Mouse (Mus musculus) neural tube, embryonic 13.5 days (tissue): ENCODE measurements around the gene Hk2. TPM values are rescaled to one million over a fixed set of nuclear protein-coding genes. Genes with fewer than 3 reads are reported as not detected.

Experiments
- ATAC-seq: fragments of 200-750 bp; cut with Nextera tagmentation; 2 replicates; pipeline ENCODE4 v1.8.0; 2017; ENCODE audit warnings: low read depth, mild to moderate bottlenecking, moderate TSS enrichment, moderate library complexity
- H3K27ac ChIP-seq: fragments of 300-500 bp; sonication (generic); replicated peaks from 2 replicates; pipeline ENCODE4 v1.5.1; 2015; ENCODE audit warnings: moderate library complexity, mild to moderate bottlenecking, inconsistent platforms
- H3K27me3 ChIP-seq: fragments of 300-500 bp; sonication (generic); 2 replicates; pipeline ENCODE4 v1.6.1; 2015; ENCODE audit warnings: mild to moderate bottlenecking, inconsistent platforms
- H3K36me3 ChIP-seq: fragments of 300-500 bp; sonication (generic); 2 replicates; pipeline ENCODE4 v1.6.1; 2015; ENCODE audit warnings: mild to moderate bottlenecking, inconsistent platforms
- H3K4me1 ChIP-seq: fragments of 300-500 bp; sonication (generic); replicated peaks from 2 replicates; pipeline ENCODE4 v1.6.1; 2015; ENCODE audit warnings: inconsistent platforms
- H3K4me2 ChIP-seq: fragments of 300-500 bp; sonication (generic); 2 replicates; pipeline ENCODE4 v1.6.1; 2015; ENCODE audit warnings: inconsistent platforms, mild to moderate bottlenecking, moderate library complexity
- H3K4me3 ChIP-seq: fragments of 300-500 bp; sonication (generic); 2 replicates; pipeline ENCODE4 v1.5.1; 2015; ENCODE audit warnings: mild to moderate bottlenecking, inconsistent platforms
- H3K9ac ChIP-seq: fragments of 300-500 bp; sonication (generic); 2 replicates; pipeline ENCODE4 v1.6.1; 2015; ENCODE audit warnings: moderate library complexity, mild to moderate bottlenecking, inconsistent platforms
- H3K9me3 ChIP-seq: fragments of 300-500 bp; sonication (generic); 2 replicates; pipeline ENCODE4 v1.6.1; 2016; ENCODE audit warnings: inconsistent platforms
- WGBS: fragments of 180-500 bp; shearing (Covaris S2); methylation state at CpG from one replicate; pipeline ENCODE4 v1.1.7; 2015; 5-methylcytosine and 5-hydroxymethylcytosine counted together
- polyA plus RNA-seq: library from polyadenylated mRNA; unstranded; fragments of >200 nt; fragmentation: Nextera tagmentation; extraction: Ambion mirVana; gene quantifications from 2 replicates; pipeline ENCODE4 v1.2.1, GENCODE M21; 2015

The Hk2 gene
- polyA plus RNA-seq, 1 experiment from 2014 or later: 3.6 TPM

DNA sequence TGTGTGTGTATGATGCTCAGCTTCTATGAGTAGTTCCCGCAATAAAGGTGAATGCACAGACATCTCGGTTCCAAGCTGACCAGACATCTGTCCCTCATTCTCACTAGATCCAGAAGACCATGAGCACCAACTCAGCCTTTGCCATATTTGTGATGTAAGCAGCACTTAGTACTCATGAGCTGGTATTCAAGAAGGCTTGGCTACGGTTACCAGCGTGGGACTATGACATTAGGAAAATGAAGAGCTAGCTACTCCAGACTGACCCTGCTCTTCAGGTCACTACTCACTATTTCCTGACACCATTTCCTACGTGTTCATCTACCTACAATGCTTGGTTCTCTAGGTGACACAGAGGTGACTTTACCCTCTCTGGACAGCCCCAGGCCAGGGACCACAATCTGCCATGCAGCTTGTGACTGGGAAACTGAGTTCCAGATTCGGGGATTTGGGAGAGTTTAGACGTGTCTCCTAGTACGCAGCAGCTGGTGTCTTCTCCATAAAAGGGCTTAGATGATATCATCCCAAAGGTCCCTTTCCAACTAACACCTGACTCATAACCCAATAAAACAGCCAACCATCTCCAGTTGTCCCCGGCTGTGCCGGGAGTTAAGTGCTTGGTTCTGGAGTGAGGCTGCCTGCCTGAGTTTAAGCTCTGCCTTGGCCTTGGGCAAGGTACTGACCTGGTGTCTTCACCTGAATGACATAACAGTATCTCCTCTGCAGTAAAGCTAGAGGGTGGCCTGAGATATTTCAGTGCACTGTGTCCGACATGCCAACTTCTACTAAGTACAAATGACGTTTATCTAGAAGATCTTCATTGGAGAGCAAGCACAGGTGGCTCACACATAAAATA is 6.3 kb downstream of the Hk2 start:
- Histone ChIP-seq H3K36me3 (no peaks in the 10 kb centered on the region), H3K4me2 (no peak overlapping the region), H3K9me3 (no peaks in the 10 kb centered on the region), H3K4me3 (no peak overlapping the region), H3K27me3 (peaks cover 14% of the 10 kb centered on the region), H3K9ac (no peak overlapping the region), H3K27ac (no peak overlapping the region), H3K4me1 (peaks cover 17% of the 10 kb centered on the region)
- 90% methylated on average over 12 of the region's 12 CpGs for WGBS
- no peak for ATAC-seq

DNA sequence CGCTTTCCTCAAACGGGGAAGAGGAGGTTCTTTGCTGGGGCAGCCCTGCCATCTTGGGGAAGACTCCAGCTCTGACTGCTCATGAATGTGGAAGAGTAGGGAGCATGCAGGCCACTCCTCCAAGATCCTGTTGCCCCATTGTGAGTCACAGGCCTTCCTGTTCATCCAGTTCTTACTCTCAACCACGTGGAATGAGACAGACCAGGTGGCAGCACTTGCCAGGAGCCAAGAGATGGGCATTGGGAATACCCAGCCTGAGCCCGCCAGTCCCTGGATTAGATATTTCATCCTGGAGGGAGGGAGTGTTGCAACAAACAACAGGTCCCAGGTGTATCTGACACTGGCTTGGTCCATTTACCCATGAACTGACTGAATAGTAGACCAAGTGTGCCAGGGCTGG is 7.6 kb downstream of the Hk2 start:
- Histone ChIP-seq H3K27me3 (peaks cover 3% of the 10 kb centered on the region; the same call in 1 of the 2 replicates), H3K4me3 (no peak overlapping the region), H3K36me3 (no peaks in the 10 kb centered on the region), H3K27ac (no peak overlapping the region), H3K4me2 (no peak overlapping the region), H3K9me3 (no peaks in the 10 kb centered on the region), H3K4me1 (0 out of 2 replicates have a peak, but pooled peaks cover 7% of the 10 kb centered on the region), H3K9ac (no peak overlapping the region)
- ATAC-seq: no peak
- WGBS: 77% methylated on average over 4 of the region's 4 CpGs

DNA sequence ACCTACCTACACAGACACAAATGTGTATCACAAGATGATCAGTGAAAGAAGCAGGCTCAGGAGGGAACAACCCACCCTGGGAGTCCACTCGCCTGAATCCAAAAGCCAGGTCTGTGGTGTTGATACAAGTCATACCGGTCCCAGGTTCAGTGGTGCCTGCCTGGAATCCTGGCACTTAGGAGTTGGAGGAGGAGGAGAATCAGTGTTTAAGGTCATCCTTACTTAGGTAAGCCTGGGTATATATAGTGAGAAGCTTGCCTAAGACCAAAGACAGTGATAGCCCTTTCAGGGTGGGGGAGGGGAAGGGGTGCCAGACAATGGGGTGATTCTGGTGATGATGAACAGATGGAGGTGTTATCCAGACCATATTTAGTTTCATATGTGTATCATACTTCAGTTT is 9.0 kb downstream of the Hk2 start:
- 0 out of 2 replicates have a peak, but pooled peaks cover 7% of the 10 kb centered on the region for H3K4me1 ChIP-seq
- H3K27ac ChIP-seq: no peak overlapping the region
- no peaks in the 10 kb centered on the region for H3K27me3 ChIP-seq
- no peaks in the 10 kb centered on the region for H3K9me3 ChIP-seq
- 93% methylated on average over 2 of the region's 2 CpGs for WGBS
- no peak overlapping the region for H3K9ac ChIP-seq
- no peak overlapping the region for H3K4me2 ChIP-seq
- H3K36me3 ChIP-seq: no peaks in the 10 kb centered on the region
- no peak for ATAC-seq
- no peak overlapping the region for H3K4me3 ChIP-seq

DNA sequence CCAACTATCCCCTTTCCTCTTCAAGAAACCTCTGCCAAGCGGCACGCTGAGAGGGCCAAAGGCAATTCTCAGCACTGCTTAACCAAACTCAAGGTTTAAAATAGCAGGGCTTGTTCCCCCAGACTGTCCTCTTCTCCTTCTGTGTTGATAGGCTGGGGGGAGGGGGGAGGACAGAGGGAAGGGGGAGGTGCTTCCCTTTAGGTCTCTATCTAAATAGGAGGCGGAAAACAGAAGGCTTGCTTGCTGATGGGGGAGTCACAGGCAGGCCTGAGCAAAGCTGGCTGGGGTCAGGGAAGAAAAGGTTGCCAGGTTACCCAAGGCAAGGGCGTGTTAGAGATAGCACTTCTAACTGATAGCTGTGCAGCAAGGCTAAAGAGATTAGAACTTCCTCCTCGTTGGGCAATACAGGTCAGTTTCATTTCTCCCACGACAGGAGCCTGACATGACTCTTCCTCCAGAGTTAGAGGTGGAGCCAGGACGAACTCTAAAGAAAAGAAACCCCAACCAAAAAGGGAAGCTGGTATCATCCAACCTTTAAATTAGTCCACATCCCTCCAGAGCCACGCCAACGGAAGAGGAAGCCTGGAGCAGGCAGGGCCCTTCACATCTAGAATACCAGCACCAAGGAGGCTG is 10.3 kb downstream of the Hk2 start:
- Histone ChIP-seq H3K27ac (no peak overlapping the region), H3K4me2 (no peak overlapping the region), H3K4me1 (0 out of 2 replicates have a peak, but pooled peaks cover 7% of the 10 kb centered on the region), H3K27me3 (no peaks in the 10 kb centered on the region), H3K9ac (no peak overlapping the region), H3K36me3 (no peaks in the 10 kb centered on the region), H3K9me3 (no peaks in the 10 kb centered on the region), H3K4me3 (no peak overlapping the region)
- no peak for ATAC-seq
- 56% methylated on average over 9 of the region's 9 CpGs for WGBS

DNA sequence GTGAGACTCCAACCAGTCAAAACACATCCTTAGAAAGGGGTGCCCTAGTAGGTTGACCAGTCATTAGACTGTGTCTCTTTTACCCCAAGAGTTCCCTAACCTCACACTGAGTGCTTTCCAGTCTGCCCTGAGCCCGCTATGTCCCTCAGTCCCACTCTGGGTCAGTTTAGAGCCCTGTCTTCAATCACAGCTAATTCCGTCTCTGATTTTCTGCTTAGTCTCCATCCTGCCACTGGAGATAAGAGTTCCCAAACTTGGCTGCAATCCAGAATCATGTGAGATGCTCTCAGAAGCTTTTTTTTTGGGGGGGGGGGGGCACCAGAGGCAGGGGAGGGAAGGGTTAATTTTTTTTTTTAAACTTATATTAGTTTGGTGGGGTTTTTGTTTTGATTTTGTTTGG is 11.5 kb downstream of the Hk2 start:
- Histone ChIP-seq H3K27me3 (no peaks in the 10 kb centered on the region), H3K9me3 (no peaks in the 10 kb centered on the region), H3K4me2 (no peak overlapping the region), H3K4me3 (no peak overlapping the region), H3K4me1 (0 out of 2 replicates have a peak, but pooled peaks cover 7% of the 10 kb centered on the region), H3K36me3 (no peaks in the 10 kb centered on the region), H3K27ac (no peak overlapping the region), H3K9ac (no peak overlapping the region)
- ATAC-seq: no peak
- WGBS: 75% methylated on average over 2 of the region's 2 CpGs

DNA sequence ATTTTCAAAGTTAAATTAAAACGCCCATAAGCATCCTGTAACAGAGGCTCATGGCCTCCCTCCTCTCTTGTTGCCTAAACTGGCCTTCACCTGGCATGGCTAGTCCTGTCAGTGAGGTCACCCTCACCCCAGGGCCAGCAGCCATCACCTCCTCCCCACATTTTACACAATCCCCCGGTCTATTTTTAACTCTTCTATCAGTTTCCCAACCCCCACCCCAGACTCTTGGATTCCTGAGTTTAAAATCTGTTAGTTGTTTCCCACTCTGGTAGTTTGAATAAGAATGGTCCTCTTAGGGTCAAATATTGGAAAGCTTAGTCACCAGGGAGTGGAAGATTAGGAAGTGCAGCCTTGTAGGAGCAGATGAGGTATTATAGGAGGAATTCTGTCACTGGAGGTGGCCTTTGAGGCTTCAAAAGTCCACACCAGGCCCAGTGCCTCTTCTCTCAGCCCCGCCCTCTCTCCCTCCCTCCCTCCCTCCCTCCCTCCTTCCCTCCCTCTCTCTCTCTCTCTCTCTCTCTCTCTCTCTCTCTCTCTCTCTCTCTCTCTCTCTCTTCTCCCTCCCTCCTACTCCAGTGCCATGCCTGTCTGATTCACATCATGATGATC is 13.4 kb downstream of the Hk2 start:
- 75% methylated on average over 3 of the region's 3 CpGs for WGBS
- H3K4me1 ChIP-seq: 0 out of 2 replicates have a peak, but pooled peaks cover 9% of the 10 kb centered on the region
- H3K27me3 ChIP-seq: no peaks in the 10 kb centered on the region

DNA sequence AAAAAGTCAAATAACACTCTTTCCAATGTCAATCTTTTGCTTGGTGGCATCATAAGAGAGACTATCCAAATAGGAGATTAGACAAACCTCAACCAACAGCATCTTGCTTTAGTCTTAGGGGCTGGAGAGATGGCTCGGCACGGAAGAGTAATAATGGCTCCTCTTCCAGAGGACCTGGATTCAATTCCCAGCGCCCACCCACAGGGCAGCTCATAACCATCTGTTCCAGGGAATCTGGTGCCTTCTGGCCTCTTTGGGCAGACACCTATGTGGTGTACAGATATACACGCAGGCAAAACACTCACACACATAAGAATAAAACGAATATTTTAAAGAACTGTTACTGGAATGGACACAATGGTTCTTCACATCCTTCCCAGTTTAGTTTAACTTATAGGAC is 15.0 kb downstream of the Hk2 start:
- H3K4me2 ChIP-seq: no peak overlapping the region
- no peak overlapping the region for H3K27ac ChIP-seq
- no peak for ATAC-seq
- H3K9me3 ChIP-seq: no peaks in the 10 kb centered on the region
- H3K36me3 ChIP-seq: no peaks in the 10 kb centered on the region
- WGBS: 92% methylated on average over 5 of the region's 5 CpGs
- 0 out of 2 replicates have a peak, but pooled peaks cover 9% of the 10 kb centered on the region for H3K4me1 ChIP-seq
- no peak overlapping the region for H3K4me3 ChIP-seq
- H3K9ac ChIP-seq: no peak overlapping the region
- no peaks in the 10 kb centered on the region for H3K27me3 ChIP-seq

More for the DNA sequence above, 13.4 kb downstream of the Hk2 start:
- Histone ChIP-seq H3K4me3 (no peak overlapping the region), H3K9ac (no peak overlapping the region), H3K36me3 (no peaks in the 10 kb centered on the region), H3K9me3 (no peaks in the 10 kb centered on the region), H3K27ac (no peak overlapping the region), H3K4me2 (no peak overlapping the region)
- no peak for ATAC-seq

DNA sequence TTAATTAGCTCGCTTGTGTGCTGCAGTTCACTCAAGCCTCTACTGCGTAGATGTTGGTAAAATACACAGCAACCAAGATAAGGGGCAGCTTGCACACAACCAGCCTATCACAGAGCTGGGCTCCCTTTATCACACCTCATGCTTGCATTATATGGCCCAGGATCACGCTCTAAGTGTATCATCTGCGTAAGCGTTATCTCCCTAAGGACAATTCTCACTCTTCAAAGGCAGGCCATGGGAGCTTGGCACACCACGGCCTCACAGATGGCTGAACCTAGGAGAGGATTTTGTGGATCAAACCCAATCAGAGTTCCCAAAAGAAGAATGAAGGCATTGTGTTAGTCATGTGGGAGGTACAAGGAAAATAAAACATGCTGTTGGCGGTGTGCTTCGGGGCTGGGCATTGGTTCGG is 17.4 kb downstream of the Hk2 start:
- Histone ChIP-seq H3K4me1 (0 out of 2 replicates have a peak, but pooled peaks cover 3% of the 10 kb centered on the region), H3K4me3 (no peak overlapping the region), H3K4me2 (no peak overlapping the region), H3K9me3 (no peaks in the 10 kb centered on the region), H3K9ac (no peak overlapping the region), H3K27me3 (no peaks in the 10 kb centered on the region), H3K27ac (no peak overlapping the region), H3K36me3 (no peaks in the 10 kb centered on the region)
- 77% methylated on average over 9 of the region's 9 CpGs for WGBS
- no peak for ATAC-seq

DNA sequence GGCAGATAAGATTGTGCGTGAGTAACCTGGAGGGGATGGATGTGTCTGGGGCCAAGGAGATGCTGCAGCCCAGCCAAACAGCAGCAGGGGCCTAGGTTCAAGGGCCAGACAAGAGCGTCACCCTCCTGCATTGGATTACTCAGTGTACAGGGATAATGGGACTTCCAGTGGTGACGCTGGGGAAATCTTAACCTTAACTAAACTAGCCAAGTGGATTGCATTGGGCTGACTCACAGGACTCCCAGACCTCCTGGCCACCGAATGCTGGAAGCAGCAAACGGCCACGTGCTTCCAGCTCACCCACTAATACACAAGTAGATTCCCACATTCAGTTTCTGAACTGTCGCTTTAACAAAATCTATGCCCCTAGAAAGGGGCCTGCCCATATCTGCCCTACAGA is 18.0 kb downstream of the Hk2 start:
- Histone ChIP-seq H3K36me3 (no peaks in the 10 kb centered on the region), H3K4me1 (0 out of 2 replicates have a peak, but pooled peaks cover 3% of the 10 kb centered on the region), H3K27ac (no peak overlapping the region), H3K9ac (no peak overlapping the region), H3K27me3 (no peaks in the 10 kb centered on the region), H3K4me3 (no peak overlapping the region), H3K4me2 (no peak overlapping the region), H3K9me3 (no peaks in the 10 kb centered on the region)
- ATAC-seq: no peak
- WGBS: 89% methylated on average over 7 of the region's 7 CpGs

DNA sequence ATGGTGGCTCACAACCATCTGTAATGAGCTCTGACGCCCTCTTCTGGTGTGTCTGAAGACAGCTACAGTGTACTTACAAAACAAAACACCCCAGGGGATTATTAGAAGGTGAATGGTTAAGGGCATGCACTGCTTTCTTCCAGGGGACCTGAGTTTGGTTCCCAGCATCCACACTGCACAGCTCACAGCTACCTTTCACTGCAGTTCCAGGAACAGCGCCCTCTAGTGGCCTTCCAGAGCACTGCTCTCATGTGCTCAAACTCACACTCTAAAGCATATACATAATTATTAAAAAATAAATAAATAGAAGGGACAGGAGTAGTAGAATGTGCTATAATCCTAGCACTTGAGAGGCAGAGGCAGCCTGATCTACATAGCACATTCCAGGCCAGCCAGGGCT is 18.9 kb downstream of the Hk2 start:
- no peaks in the 10 kb centered on the region for H3K27me3 ChIP-seq
- no peak overlapping the region for H3K4me2 ChIP-seq
- H3K9me3 ChIP-seq: no peaks in the 10 kb centered on the region
- 0 out of 2 replicates have a peak, but pooled peaks cover 3% of the 10 kb centered on the region for H3K4me1 ChIP-seq
- no peaks in the 10 kb centered on the region for H3K36me3 ChIP-seq
- 46% methylated on average over 2 of the region's 2 CpGs for WGBS
- no peak for ATAC-seq
- no peak overlapping the region for H3K9ac ChIP-seq
- no peak overlapping the region for H3K4me3 ChIP-seq
- no peak overlapping the region for H3K27ac ChIP-seq

DNA sequence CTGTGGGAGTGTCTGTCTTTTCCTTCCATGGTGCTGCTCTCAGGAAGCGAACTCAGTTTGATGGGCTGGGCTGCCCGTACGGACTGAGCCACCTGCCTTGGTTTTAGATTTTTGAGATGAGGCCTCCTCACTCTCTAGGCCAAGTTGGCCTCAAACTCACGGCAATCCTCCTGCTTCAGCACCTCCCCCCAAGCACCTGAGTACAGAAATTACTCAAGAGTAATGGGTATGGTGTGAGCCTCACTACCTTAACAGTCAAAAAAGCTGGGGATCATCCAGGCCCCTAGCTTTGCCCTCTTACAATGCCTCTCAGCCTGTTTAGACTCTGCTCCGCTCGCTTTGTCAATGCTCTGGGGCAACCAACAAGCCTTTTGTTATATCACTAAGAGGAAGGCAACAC is 19.5 kb downstream of the Hk2 start:
- H3K27me3 ChIP-seq: no peaks in the 10 kb centered on the region
- H3K9ac ChIP-seq: no peak overlapping the region
- H3K4me1 ChIP-seq: 0 out of 2 replicates have a peak, but pooled peaks cover 3% of the 10 kb centered on the region
- no peaks in the 10 kb centered on the region for H3K9me3 ChIP-seq
- H3K27ac ChIP-seq: no peak overlapping the region
- 92% methylated on average over 6 of the region's 6 CpGs for WGBS
- no peak overlapping the region for H3K4me2 ChIP-seq
- no peaks in the 10 kb centered on the region for H3K36me3 ChIP-seq
- ATAC-seq: no peak
- no peak overlapping the region for H3K4me3 ChIP-seq
